Mouse (Mus musculus) erythroblast, embryonic 14.5 days (primary cell): Measurements from ENCODE around the gene Trim56.

Source experiments
- GATA1 ChIP-seq: IDR thresholded peaks from 2 replicates; pipeline ENCODE4 v1.6.1; 2012; ENCODE audit warnings: low read length, inconsistent platforms, mixed read lengths
- TAL1 ChIP-seq: IDR thresholded peaks from 3 replicates; pipeline ENCODE4 v1.6.1; 2012; ENCODE audit warnings: low read length, inconsistent platforms, mixed read lengths

GRCm38 (mm10) chr5:137098418-137098817 is 17.6 kb downstream of the Trim56 start:
- TF ChIP-seq TAL1 (no peak), GATA1 (peak; percentile 91)
